Mouse (Mus musculus) liver, embryonic 15.5 days (tissue): ENCODE measurements at regions not wholly inside any gene's neighbourhood (a gene's known extent, or its start where the extent isn't known, plus 50 kb on each side); places are given as distances from the start of the nearest gene placed in this dataset.
A peak's percentile ranks its signal among the peaks of the same experiment; 100 is the strongest.
"Not testable (repeated sequence)": the region's sequence is repeated elsewhere in the genome, so short reads cannot be mapped to it uniquely, and the experiment has no call there.

Experiments used
- ATAC-seq: fragments of 200-750 bp; cut with Nextera tagmentation; 2 replicates; pipeline ENCODE4 v1.8.0; 2017; ENCODE audit warnings: moderate number of reproducible peaks, mild to moderate bottlenecking, moderate library complexity; ENCODE audit not compliant: insufficient read depth
- H3K27ac ChIP-seq: fragments of 300-500 bp; sonication (generic); replicated peaks from 2 replicates; pipeline ENCODE4 v1.5.1; 2015; ENCODE audit warnings: mild to moderate bottlenecking, inconsistent platforms
- H3K27me3 ChIP-seq: fragments of 300-500 bp; sonication (generic); 2 replicates; pipeline ENCODE4 v1.6.1; 2015; ENCODE audit warnings: mild to moderate bottlenecking, inconsistent platforms
- H3K36me3 ChIP-seq: fragments of 300-500 bp; sonication (generic); replicated peaks from 2 replicates; pipeline ENCODE4 v1.6.1; 2015; ENCODE audit warnings: moderate library complexity, mild to moderate bottlenecking, inconsistent platforms
- H3K4me1 ChIP-seq: fragments of 300-500 bp; sonication (generic); replicated peaks from 2 replicates; pipeline ENCODE4 v1.6.1; 2015; ENCODE audit warnings: inconsistent platforms
- H3K4me2 ChIP-seq: fragments of 300-500 bp; sonication (generic); 2 replicates; pipeline ENCODE4 v1.6.1; 2015; ENCODE audit warnings: moderate library complexity, mild to moderate bottlenecking, inconsistent platforms
- H3K4me3 ChIP-seq: fragments of 300-500 bp; sonication (generic); replicated peaks from 2 replicates; pipeline ENCODE4 v1.5.1; 2015; ENCODE audit warnings: mild to moderate bottlenecking, inconsistent platforms
- H3K9ac ChIP-seq: fragments of 300-500 bp; sonication (generic); 2 replicates; pipeline ENCODE4 v1.6.1; 2015; ENCODE audit warnings: moderate library complexity, mild to moderate bottlenecking, inconsistent platforms
- H3K9me3 ChIP-seq: fragments of 300-500 bp; sonication (generic); replicated peaks from 2 replicates; pipeline ENCODE4 v1.6.1; 2016; ENCODE audit warnings: inconsistent platforms
- WGBS: fragments of 180-500 bp; shearing (Covaris S2); methylation state at CpG from one replicate; pipeline ENCODE4 v1.1.7; 2015; ENCODE audit warnings: mixed read lengths; ENCODE audit not compliant: insufficient replicate concordance; 5-methylcytosine and 5-hydroxymethylcytosine counted together

GRCm38 (mm10) chr6:144911781-144912180 lies 130.0 kb upstream of the Sox5 start:
- Histone ChIP-seq H3K36me3 (no peaks in the 10 kb centered on the region), H3K4me1 (no peaks in the 10 kb centered on the region), H3K9ac (no peak overlapping the region), H3K4me2 (no peak overlapping the region), H3K4me3 (no peak overlapping the region), H3K27me3 (no peaks in the 10 kb centered on the region), H3K27ac (no peak overlapping the region), H3K9me3 (no peaks in the 10 kb centered on the region)
- no peak for ATAC-seq
- WGBS: 61% methylated on average over 7 of the region's 7 CpGs

GRCm38 (mm10) chr6:144910392-144910791 lies 128.6 kb upstream of the Sox5 start:
- 35% methylated on average over 6 of the region's 6 CpGs for WGBS
- Histone ChIP-seq H3K9ac (no peak overlapping the region), H3K27me3 (peaks cover 3% of the 10 kb centered on the region; the same call in 1 of the 2 replicates), H3K9me3 (no peaks in the 10 kb centered on the region), H3K36me3 (no peaks in the 10 kb centered on the region), H3K4me1 (no peaks in the 10 kb centered on the region), H3K4me3 (no peak overlapping the region), H3K27ac (no peak overlapping the region), H3K4me2 (no peak overlapping the region)
- no peak for ATAC-seq

GRCm38 (mm10) chr6:144908646-144909045 lies 126.9 kb upstream of the Sox5 start:
- Histone ChIP-seq H3K27ac (no peak overlapping the region), H3K9ac (no peak overlapping the region), H3K36me3 (no peaks in the 10 kb centered on the region), H3K9me3 (no peaks in the 10 kb centered on the region), H3K4me1 (no peaks in the 10 kb centered on the region), H3K27me3 (peaks cover 11% of the 10 kb centered on the region; the same call in 1 of the 2 replicates), H3K4me3 (no peak overlapping the region), H3K4me2 (no peak overlapping the region)
- WGBS: 78% methylated on average over 11 of the region's 11 CpGs
- no peak for ATAC-seq

GRCm38 (mm10) chr6:144903156-144903555 lies 121.4 kb upstream of the Sox5 start:
- no peak overlapping the region for H3K4me3 ChIP-seq
- H3K4me2 ChIP-seq: peak overlapping the region; percentile 72
- peaks cover 29% of the 10 kb centered on the region for H3K4me1 ChIP-seq
- H3K27ac ChIP-seq: peak overlapping the region; percentile 83
- no peak overlapping the region for H3K9ac ChIP-seq
- ATAC-seq: no peak
- H3K9me3 ChIP-seq: no peaks in the 10 kb centered on the region
- no peaks in the 10 kb centered on the region for H3K36me3 ChIP-seq
- 21% methylated on average over 10 of the region's 10 CpGs for WGBS
- H3K27me3 ChIP-seq: peaks cover 20% of the 10 kb centered on the region; the same call in 1 of the 2 replicates

DNA sequence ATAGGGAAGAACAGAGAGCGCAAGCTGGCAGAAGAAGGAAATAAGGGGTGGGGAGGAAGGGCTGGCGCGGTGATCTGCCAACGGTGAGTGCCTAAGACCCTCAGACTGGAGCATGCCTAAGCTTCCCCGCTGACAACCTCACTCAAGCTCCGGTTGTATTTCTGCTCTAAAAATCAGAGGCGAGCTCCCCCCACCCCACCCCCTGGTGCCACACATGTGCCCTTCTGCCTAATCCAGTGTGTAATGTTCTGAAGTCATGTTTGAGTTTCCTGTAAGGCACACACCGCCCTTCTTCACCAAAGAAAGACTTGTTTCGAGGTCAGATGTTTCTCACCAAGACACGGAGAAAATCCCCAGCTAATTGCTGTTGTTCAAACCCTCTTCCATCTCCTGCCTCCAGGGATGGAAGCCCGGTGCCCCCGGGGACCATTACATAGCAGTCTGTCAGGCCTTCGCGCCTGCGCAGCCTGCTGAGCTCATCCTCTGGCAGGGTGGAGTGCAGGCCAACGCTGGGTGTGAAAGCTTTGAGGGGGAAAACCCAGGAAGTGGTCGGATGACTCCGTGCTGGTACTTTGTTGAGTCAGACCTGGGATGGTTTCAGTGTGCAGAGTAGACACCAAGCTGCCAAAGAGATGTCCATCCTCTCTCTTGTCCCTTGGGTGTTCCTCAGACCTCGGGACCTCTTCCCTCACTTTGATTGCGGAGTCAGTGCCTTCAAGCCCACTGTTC lies 120.7 kb upstream of the Sox5 start:
- Histone ChIP-seq H3K27ac (peak overlapping the region; percentile 83), H3K9ac (0 out of 2 replicates have a peak overlapping the region, but pooled peaks have one; percentile 20), H3K4me1 (peaks cover 29% of the 10 kb centered on the region), H3K36me3 (no peaks in the 10 kb centered on the region), H3K27me3 (peaks cover 20% of the 10 kb centered on the region; the same call in 1 of the 2 replicates), H3K4me3 (peak overlapping the region; percentile 41), H3K4me2 (peak overlapping the region; percentile 72), H3K9me3 (no peaks in the 10 kb centered on the region)
- WGBS: 28% methylated on average over 20 of the region's 20 CpGs
- peak; percentile 77 for ATAC-seq

DNA sequence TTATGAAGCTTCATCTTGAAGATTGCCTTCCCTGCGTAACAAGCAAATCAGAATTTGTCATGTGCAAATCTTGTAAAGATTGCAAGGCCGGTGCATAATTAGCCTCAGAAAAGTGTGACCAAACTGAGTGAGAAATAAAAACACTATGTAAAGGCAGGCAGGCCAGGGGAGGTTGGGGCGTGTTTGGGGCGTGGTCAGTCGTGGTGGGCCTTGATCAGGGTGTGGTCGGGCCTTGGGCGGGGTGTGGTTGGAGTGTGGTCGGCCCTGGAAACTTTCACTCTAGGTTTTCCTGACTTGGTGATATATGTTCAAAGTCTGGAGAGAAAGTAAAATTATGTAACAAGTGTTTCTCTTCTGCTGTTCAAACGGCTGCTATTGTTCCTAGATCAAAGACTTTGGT lies 120.0 kb upstream of the Sox5 start:
- Histone ChIP-seq H3K27ac (peak overlapping the region; percentile 83), H3K9ac (0 out of 2 replicates have a peak overlapping the region, but pooled peaks have one; percentile 20), H3K4me3 (peak overlapping the region; percentile 41), H3K9me3 (no peaks in the 10 kb centered on the region), H3K4me2 (peak overlapping the region; percentile 72), H3K4me1 (peaks cover 29% of the 10 kb centered on the region), H3K36me3 (no peaks in the 10 kb centered on the region), H3K27me3 (peaks cover 20% of the 10 kb centered on the region; the same call in 1 of the 2 replicates)
- 17% methylated on average over 9 of the region's 9 CpGs for WGBS
- peak; percentile 93 for ATAC-seq

GRCm38 (mm10) chr6:144900858-144901257 lies 119.1 kb upstream of the Sox5 start:
- not testable (repeated sequence) for ATAC-seq, H3K9me3 ChIP-seq, H3K9ac ChIP-seq, H3K36me3 ChIP-seq, H3K4me3 ChIP-seq, H3K27ac ChIP-seq
- Histone ChIP-seq H3K4me1 (peaks cover 29% of the 10 kb centered on the region), H3K27me3 (peaks cover 17% of the 10 kb centered on the region; the same call in 1 of the 2 replicates), H3K4me2 (0 out of 2 replicates have a peak overlapping the region, but pooled peaks have one; percentile 72)
- WGBS: 78% methylated on average over 7 of the region's 7 CpGs

DNA sequence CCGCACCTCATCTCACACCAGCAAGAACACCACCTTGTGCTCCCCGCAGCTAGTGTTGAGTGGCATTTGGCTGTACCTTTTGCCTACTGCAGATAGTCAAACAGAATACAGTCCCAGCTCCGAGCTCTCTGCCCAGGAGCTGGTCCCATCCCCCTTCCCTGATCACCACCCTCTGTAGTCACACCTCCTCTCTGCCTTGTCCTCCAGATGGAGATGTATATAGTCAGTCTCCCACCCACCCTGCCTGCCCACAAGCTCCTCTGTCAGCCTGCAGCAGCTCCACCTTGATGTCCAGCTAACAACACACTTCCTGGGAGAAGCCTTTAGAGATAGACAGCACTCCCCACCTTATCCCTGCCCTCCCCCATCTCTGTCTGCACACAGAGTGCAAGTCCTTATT lies 115.7 kb upstream of the Sox5 start:
- ATAC-seq: no peak
- no peak overlapping the region for H3K4me2 ChIP-seq
- H3K27ac ChIP-seq: no peak overlapping the region
- H3K4me3 ChIP-seq: no peak overlapping the region
- H3K4me1 ChIP-seq: peaks cover 20% of the 10 kb centered on the region
- H3K9me3 ChIP-seq: no peaks in the 10 kb centered on the region
- H3K9ac ChIP-seq: no peak overlapping the region
- H3K27me3 ChIP-seq: no peaks in the 10 kb centered on the region
- whole genome bisulfite sequencing: 42% methylated on average over 3 of the region's 3 CpGs
- H3K36me3 ChIP-seq: no peaks in the 10 kb centered on the region

- Histone ChIP-seq H3K27me3 (no peaks in the 10 kb centered on the region), H3K27ac (no peak overlapping the region), H3K4me2 (no peak overlapping the region), H3K36me3 (no peaks in the 10 kb centered on the region), H3K4me1 (no peaks in the 10 kb centered on the region), H3K4me3 (no peak overlapping the region), H3K9me3 (no peaks in the 10 kb centered on the region), H3K9ac (no peak overlapping the region)
- 8% methylated on average over 2 of the region's 2 CpGs for WGBS
- no peak for ATAC-seq
Measured at GRCm38 (mm10) chr6:144890914-144891313, 109.1 kb upstream of the Sox5 start.

- H3K9me3 ChIP-seq: no peaks in the 10 kb centered on the region
- no peak for ATAC-seq
- 30% methylated on average over 8 of the region's 8 CpGs for WGBS
- H3K4me2 ChIP-seq: no peak overlapping the region
- H3K27ac ChIP-seq: no peak overlapping the region
- no peaks in the 10 kb centered on the region for H3K4me1 ChIP-seq
- no peak overlapping the region for H3K9ac ChIP-seq
- H3K36me3 ChIP-seq: no peaks in the 10 kb centered on the region
- H3K27me3 ChIP-seq: no peaks in the 10 kb centered on the region
- H3K4me3 ChIP-seq: no peak overlapping the region
Measured at GRCm38 (mm10) chr6:144890166-144890565, 108.4 kb upstream of the Sox5 start.

- no peaks in the 10 kb centered on the region for H3K36me3 ChIP-seq
- H3K9ac ChIP-seq: no peak overlapping the region
- no peak overlapping the region for H3K4me2 ChIP-seq
- no peak overlapping the region for H3K4me3 ChIP-seq
- H3K4me1 ChIP-seq: no peaks in the 10 kb centered on the region
- H3K9me3 ChIP-seq: no peaks in the 10 kb centered on the region
- no peak for ATAC-seq
- 62% methylated on average over 4 of the region's 4 CpGs for WGBS
- H3K27me3 ChIP-seq: no peaks in the 10 kb centered on the region
- H3K27ac ChIP-seq: no peak overlapping the region
Measured at GRCm38 (mm10) chr6:144883117-144883516, 101.3 kb upstream of the Sox5 start.
